Mouse (Mus musculus) CD4-positive helper T cell, adult 2 months (primary cell): ENCODE measurements at regions not wholly inside any gene's neighbourhood (a gene's known extent, or its start where the extent isn't known, plus 50 kb on each side); places are given as distances from the start of the nearest gene placed in this dataset.
A peak's percentile ranks its signal among the peaks of the same experiment; 100 is the strongest.

Experiments
- DNase-seq: peaks from one replicate; pipeline ENCODE4 v3.0.0-alpha.2; 2012; ENCODE audit warnings: low read depth, missing footprints, low spot score

- DNase-seq, result no peak
Measured at GRCm38 (mm10) chr15:97188545-97188944, 58.4 kb upstream of the Pced1b start.

GRCm38 (mm10) chr15:97187831-97188230, 59.1 kb upstream of the Pced1b start:
- no peak for DNase-seq

- DNase-seq, result no peak
Measured at GRCm38 (mm10) chr15:97186034-97186433, 60.9 kb upstream of the Pced1b start.

- DNase-seq, result no peak
Measured at GRCm38 (mm10) chr15:97182617-97183038, 64.3 kb upstream of the Pced1b start.

GRCm38 (mm10) chr15:97180970-97181669, 65.8 kb upstream of the Pced1b start:
- DNase-seq, result no peak

- DNase-seq, result no peak
Measured at GRCm38 (mm10) chr15:97178286-97178685, 68.6 kb upstream of the Pced1b start.

- no peak for DNase-seq
Measured at GRCm38 (mm10) chr15:97177806-97178205, 69.1 kb upstream of the Pced1b start.

GRCm38 (mm10) chr15:97174989-97175388, 71.9 kb upstream of the Pced1b start:
- DNase-seq, result no peak

- no peak for DNase-seq
Measured at GRCm38 (mm10) chr15:97173233-97173632, 73.7 kb upstream of the Pced1b start.

- no peak for DNase-seq
Measured at GRCm38 (mm10) chr15:97170074-97170473, 76.8 kb upstream of the Pced1b start.

- no peak for DNase-seq
Measured at GRCm38 (mm10) chr15:97169381-97169780, 77.5 kb upstream of the Pced1b start.

- DNase-seq, result no peak
Measured at GRCm38 (mm10) chr15:97167116-97167515, 79.8 kb upstream of the Pced1b start.

- no peak for DNase-seq
Measured at GRCm38 (mm10) chr15:97164616-97165015, 82.3 kb upstream of the Pced1b start.

GRCm38 (mm10) chr15:97163971-97164370, 82.9 kb upstream of the Pced1b start:
- DNase-seq, result no peak

- DNase-seq, result no peak
Measured at GRCm38 (mm10) chr15:97163090-97163489, 83.8 kb upstream of the Pced1b start.

- no peak for DNase-seq
Measured at GRCm38 (mm10) chr15:97162305-97162704, 84.6 kb upstream of the Pced1b start.

GRCm38 (mm10) chr15:97161530-97161929, 85.4 kb upstream of the Pced1b start:
- DNase-seq, result no peak

- DNase-seq, result no peak
Measured at GRCm38 (mm10) chr15:97152354-97152753, 94.6 kb upstream of the Pced1b start.

- DNase-seq, result no peak
Measured at GRCm38 (mm10) chr15:97151793-97152192, 95.1 kb upstream of the Pced1b start.

- DNase-seq, result no peak
Measured at GRCm38 (mm10) chr15:97150983-97151735, 95.4 kb upstream of the Slc38a4 start.

- DNase-seq, result no peak
Measured at GRCm38 (mm10) chr15:97141958-97142357, 86.2 kb upstream of the Slc38a4 start.

GRCm38 (mm10) chr15:97138265-97138664, 82.5 kb upstream of the Slc38a4 start:
- no peak for DNase-seq

GRCm38 (mm10) chr15:97135291-97135690, 79.5 kb upstream of the Slc38a4 start:
- peak; percentile 34 for DNase-seq
